Mouse (Mus musculus) heart, embryonic 15.5 days (tissue): Measurements from ENCODE around the gene Kif3a. TPM values are rescaled to one million over a fixed set of nuclear protein-coding genes. Genes with fewer than 3 reads are reported as not detected.

Experiments
- polyA plus RNA-seq: library from polyadenylated mRNA; unstranded; fragments of >200 nt; fragmentation: Nextera tagmentation; extraction: Ambion mirVana; gene quantifications from 2 replicates; pipeline ENCODE4 v1.2.1, GENCODE M21; 2015

The Kif3a gene
- polyA plus RNA-seq, 1 experiment from 2014 or later: 43.5 TPM

Other genes starting within 250 kb of the Kif3a start
- gene Zcchc10, start 242.7 kb upstream of the Kif3a start, polyA plus RNA-seq: 12.2 and 14.3 TPM in 2 replicates
- gene Aff4, start 216.5 kb upstream of the Kif3a start, polyA plus RNA-seq: 30.5 and 37.7 TPM in 2 replicates
- gene Leap2, start 144.2 kb upstream of the Kif3a start, polyA plus RNA-seq: 0.34 TPM in 1 of 2 replicates, not detected in the other
- 1,038 and 1,358 TPM in 2 replicates for gene Uqcrq, start 136.5 kb upstream of the Kif3a start, polyA plus RNA-seq
- gene Gdf9, start 136.4 kb upstream of the Kif3a start, polyA plus RNA-seq: 1.4 TPM in 2 replicates
- gene Gm10447, start 110.3 kb upstream of the Kif3a start, polyA plus RNA-seq: 0.16 TPM in 1 of 2 replicates, not detected in the other
- 2.5 and 2.6 TPM in 2 replicates for gene Shroom1, start 110.2 kb upstream of the Kif3a start, polyA plus RNA-seq
- not detected in 2 replicates for gene Gm9837, start 96.9 kb upstream of the Kif3a start, polyA plus RNA-seq
- gene Gm9945, start 87.2 kb upstream of the Kif3a start, polyA plus RNA-seq: not detected in 2 replicates
- gene Sowaha, start 87.1 kb upstream of the Kif3a start, polyA plus RNA-seq: 0.34 and 0.48 TPM in 2 replicates
- gene Sept8, start 48.1 kb upstream of the Kif3a start, polyA plus RNA-seq: 18.8 and 23.3 TPM in 2 replicates
- gene Il4, start 51.3 kb downstream of the Kif3a start, polyA plus RNA-seq: 0.33 and 0.82 TPM in 2 replicates
- not detected in 2 replicates for gene Il13, start 67.3 kb downstream of the Kif3a start, polyA plus RNA-seq
- 17.3 and 19.5 TPM in 2 replicates for gene Rad50, start 139.9 kb downstream of the Kif3a start, polyA plus RNA-seq
- gene Il5, start 153.4 kb downstream of the Kif3a start, polyA plus RNA-seq: not detected in 2 replicates
- 10.2 and 24.9 TPM in 2 replicates for gene Irf1, start 202.6 kb downstream of the Kif3a start, polyA plus RNA-seq
- 0.15 TPM in 1 of 2 replicates, not detected in the other for gene Gm17334, start 205.8 kb downstream of the Kif3a start, polyA plus RNA-seq